Mouse (Mus musculus): ENCODE measurements around the gene Tgfb1. TPM values are rescaled to one million over a fixed set of nuclear protein-coding genes. Genes with fewer than 3 reads are reported as not detected.

The Tgfb1 gene
- polyA plus RNA-seq, 1 experiment from 2014 or later = 3.2 TPM

DNA sequence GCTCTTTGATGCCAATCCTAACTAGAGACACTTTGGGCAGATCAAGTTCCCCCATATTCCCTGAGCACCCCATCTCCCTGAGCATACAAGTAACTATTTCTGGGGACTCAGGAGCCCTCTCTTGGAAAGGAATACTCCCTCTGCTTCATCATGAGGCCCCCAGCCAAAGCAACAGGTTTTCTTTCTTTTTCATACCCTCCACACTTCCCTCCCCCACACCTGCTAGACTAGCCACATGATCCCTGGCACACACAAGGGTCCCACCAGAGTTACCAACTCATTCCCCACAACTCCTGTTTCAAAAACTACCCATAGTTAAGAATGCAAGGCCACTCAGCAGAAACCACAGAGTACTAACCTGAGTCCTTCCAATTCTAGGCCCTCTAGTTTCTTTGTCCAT is 66.3 kb downstream of the Tgfb1 start:
- H3K36me3 ChIP-seq (ENCODE audit: control insufficient read depth, insufficient read depth, low read length) = peaks cover 46% of the 10 kb centered on the region
- H3K9me3 ChIP-seq (ENCODE audit: control insufficient read depth, low read length) = no peaks in the 10 kb centered on the region
- H3K4me1 ChIP-seq (replicated peaks; ENCODE audit: control insufficient read depth, insufficient read depth, low read length) = peaks cover 18% of the 10 kb centered on the region
- peak overlapping the region; percentile 98 for H3K9ac ChIP-seq (ENCODE audit: low read length)
- H3K27me3 ChIP-seq (replicated peaks; ENCODE audit: control insufficient read depth, insufficient read depth, low read length) = no peaks in the 10 kb centered on the region
- DNase-seq (ENCODE audit: low spot score) (no peak), ATAC-seq (replicated peaks; ENCODE audit: low FRiP score, low TSS enrichment, low read depth) (no peak)
- H3K4me3 ChIP-seq (ENCODE audit: low read depth, low read length) = peak overlapping the region; percentile 97
- peak overlapping the region; percentile 99 for H3K4me2 ChIP-seq (ENCODE audit: low read length)
- H3K27ac ChIP-seq (ENCODE audit: low read depth) = no peak overlapping the region

DNA sequence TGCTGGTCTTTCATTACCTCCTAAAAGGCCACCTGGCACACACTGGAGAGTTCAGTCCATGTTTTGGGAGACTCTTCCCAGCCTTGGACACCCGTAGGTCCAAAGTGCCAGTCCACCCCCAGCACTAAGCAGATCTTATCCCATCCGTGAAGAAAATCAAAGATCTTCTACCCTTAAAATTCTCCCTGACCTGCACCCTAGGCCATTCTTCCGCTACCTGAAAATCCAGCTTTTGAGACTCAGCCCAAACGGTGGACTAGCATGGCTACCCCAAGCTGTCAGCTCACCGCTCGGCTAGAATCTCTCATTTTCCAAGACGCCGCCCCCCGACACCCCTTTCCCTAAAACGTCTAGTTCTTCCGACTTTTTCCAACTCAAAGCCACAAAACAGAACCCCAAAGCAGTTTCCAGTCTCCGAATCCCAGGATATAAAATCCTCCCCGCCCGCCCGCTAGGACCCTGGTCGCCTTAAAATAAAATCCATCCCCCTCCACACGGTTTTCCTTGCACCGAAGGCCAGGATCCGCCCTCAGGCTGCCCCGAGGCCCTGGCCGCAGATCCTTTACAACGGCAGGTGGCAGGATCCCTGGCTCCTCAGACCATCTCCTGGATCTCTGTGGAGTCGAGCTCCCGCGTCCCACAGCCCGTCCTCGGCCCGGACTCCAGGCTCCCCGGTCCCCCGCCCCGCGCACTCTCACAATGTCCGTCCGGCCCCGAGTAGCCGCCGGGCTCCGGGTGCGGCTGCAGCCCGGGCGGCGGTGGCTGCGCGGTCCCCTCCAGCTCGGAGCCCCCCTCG is 67.0 kb downstream of the Tgfb1 start:
- peaks cover 46% of the 10 kb centered on the region for H3K36me3 ChIP-seq (ENCODE audit: control insufficient read depth, insufficient read depth, low read length)
- no peaks in the 10 kb centered on the region for H3K27me3 ChIP-seq (replicated peaks; ENCODE audit: control insufficient read depth, insufficient read depth, low read length)
- peak overlapping the region; percentile 97 for H3K4me3 ChIP-seq (ENCODE audit: low read depth, low read length)
- peak overlapping the region; percentile 96 for H3K27ac ChIP-seq (ENCODE audit: low read depth)
- H3K4me2 ChIP-seq (ENCODE audit: low read length) = peak overlapping the region; percentile 99
- H3K9ac ChIP-seq (ENCODE audit: low read length) = peak overlapping the region; percentile 98
- DNase-seq (ENCODE audit: low spot score) (no peak), ATAC-seq (replicated peaks; ENCODE audit: low FRiP score, low TSS enrichment, low read depth) (peak; percentile 21)
- H3K4me1 ChIP-seq (replicated peaks; ENCODE audit: control insufficient read depth, insufficient read depth, low read length) = peaks cover 18% of the 10 kb centered on the region
- no peaks in the 10 kb centered on the region for H3K9me3 ChIP-seq (ENCODE audit: control insufficient read depth, low read length)
- under 1% methylated on average over 46 of the region's 46 CpGs for WGBS

DNA sequence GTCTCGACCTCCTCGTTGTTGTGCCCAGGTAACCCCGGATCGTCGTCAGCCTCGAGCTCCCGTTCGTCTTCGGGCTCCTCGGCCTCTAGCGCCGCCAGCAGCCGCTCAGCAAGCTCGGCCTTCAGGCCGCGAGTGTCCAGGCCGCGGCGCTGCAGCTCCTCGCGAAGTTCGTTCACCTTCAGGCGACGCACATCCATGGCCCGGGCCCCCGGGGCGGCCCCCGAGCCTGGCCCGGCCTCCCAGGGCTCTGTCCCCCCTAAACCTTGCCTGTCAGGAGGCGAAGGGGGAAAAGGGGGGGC is 67.6 kb downstream of the Tgfb1 start:
- Histone ChIP-seq H3K4me1 (replicated peaks; ENCODE audit: control insufficient read depth, insufficient read depth, low read length) (peaks cover 18% of the 10 kb centered on the region), H3K27me3 (replicated peaks; ENCODE audit: control insufficient read depth, insufficient read depth, low read length) (no peaks in the 10 kb centered on the region), H3K36me3 (ENCODE audit: control insufficient read depth, insufficient read depth, low read length) (peaks cover 41% of the 10 kb centered on the region), H3K9me3 (ENCODE audit: control insufficient read depth, low read length) (no peaks in the 10 kb centered on the region), H3K9ac (ENCODE audit: low read length) (peak overlapping the region; percentile 98), H3K4me2 (ENCODE audit: low read length) (peak overlapping the region; percentile 99; the same call in 1 of the 2 replicates), H3K27ac (ENCODE audit: low read depth) (peak overlapping the region; percentile 96), H3K4me3 (ENCODE audit: low read depth, low read length) (peak overlapping the region; percentile 97)
- ATAC-seq (replicated peaks; ENCODE audit: low FRiP score, low TSS enrichment, low read depth) (no peak), DNase-seq (ENCODE audit: low spot score) (no peak)
- WGBS = under 1% methylated on average over 30 of the region's 30 CpGs

Other genes with a start within 250 kb of the Tgfb1 start
- 12.0 and 13.1 TPM in 2 replicates for gene Ceacam1, start 209.4 kb upstream of the Tgfb1 start, polyA plus RNA-seq (2014; fragmentation: Nextera tagmentation; extraction: Ambion mirVana)
- gene Ceacam2, start 147.1 kb upstream of the Tgfb1 start, polyA plus RNA-seq (2014; fragmentation: Nextera tagmentation; extraction: Ambion mirVana) = 0.08 TPM in 1 of 2 replicates, not detected in the other
- 0.60 and 1.1 TPM in 2 replicates for gene Erich4, start 71.1 kb upstream of the Tgfb1 start, polyA plus RNA-seq (2014; fragmentation: Nextera tagmentation; extraction: Ambion mirVana)
- gene Dmac2, start 67.6 kb upstream of the Tgfb1 start, polyA plus RNA-seq (2014; fragmentation: Nextera tagmentation; extraction: Ambion mirVana) = 40.9 and 43.4 TPM in 2 replicates
- 3.9 and 5.4 TPM in 2 replicates for gene B3gnt8, start 60.3 kb upstream of the Tgfb1 start, polyA plus RNA-seq (2014; fragmentation: Nextera tagmentation; extraction: Ambion mirVana)
- gene Bckdha, start 28.0 kb upstream of the Tgfb1 start, polyA plus RNA-seq (2014; fragmentation: Nextera tagmentation; extraction: Ambion mirVana) = 44.1 and 48.7 TPM in 2 replicates
- 93.8 and 98.4 TPM in 2 replicates for gene Exosc5, start 27.8 kb upstream of the Tgfb1 start, polyA plus RNA-seq (2014; fragmentation: Nextera tagmentation; extraction: Ambion mirVana)
- gene Tmem91, start 11.8 kb upstream of the Tgfb1 start, polyA plus RNA-seq (2014; fragmentation: Nextera tagmentation; extraction: Ambion mirVana) = 2.2 and 2.6 TPM in 2 replicates
- gene B9d2, start 6.2 kb upstream of the Tgfb1 start, polyA plus RNA-seq (2014; fragmentation: Nextera tagmentation; extraction: Ambion mirVana) = 27.2 and 32.0 TPM in 2 replicates
- 27.0 and 27.4 TPM in 2 replicates for gene Ccdc97, start 32.1 kb downstream of the Tgfb1 start, polyA plus RNA-seq (2014; fragmentation: Nextera tagmentation; extraction: Ambion mirVana)
- 65.1 and 68.4 TPM in 2 replicates for gene Hnrnpul1, start 67.8 kb downstream of the Tgfb1 start, polyA plus RNA-seq (2014; fragmentation: Nextera tagmentation; extraction: Ambion mirVana)
- 71.1 and 73.5 TPM in 2 replicates for gene Axl, start 101.7 kb downstream of the Tgfb1 start, polyA plus RNA-seq (2014; fragmentation: Nextera tagmentation; extraction: Ambion mirVana)
- gene Cyp2s1, start 129.9 kb downstream of the Tgfb1 start, polyA plus RNA-seq (2014; fragmentation: Nextera tagmentation; extraction: Ambion mirVana) = 30.6 and 34.6 TPM in 2 replicates
- gene Cyp2b10, start 210.6 kb downstream of the Tgfb1 start, polyA plus RNA-seq (2014; fragmentation: Nextera tagmentation; extraction: Ambion mirVana) = not detected in 2 replicates